Mouse (Mus musculus) neural tube, embryonic 12.5 days (tissue): ENCODE measurements at regions not wholly inside any gene's neighbourhood (a gene's known extent, or its start where the extent isn't known, plus 50 kb on each side); places are given as distances from the start of the nearest gene placed in this dataset.

Source experiments
- ATAC-seq: fragments of 200-750 bp; cut with Nextera tagmentation; 2 replicates; pipeline ENCODE4 v1.8.0; 2017; ENCODE audit warnings: low read depth, mild to moderate bottlenecking, moderate TSS enrichment, moderate library complexity; ENCODE audit not compliant: low FRiP score
- H3K27ac ChIP-seq: fragments of 300-500 bp; sonication (generic); 2 replicates; pipeline ENCODE4 v1.5.1; 2016
- H3K27me3 ChIP-seq: fragments of 300-500 bp; sonication (generic); replicated peaks from 2 replicates; pipeline ENCODE4 v1.6.1; 2016; ENCODE audit warnings: mild to moderate bottlenecking
- H3K36me3 ChIP-seq: fragments of 300-500 bp; sonication (generic); 2 replicates; pipeline ENCODE4 v1.6.1; 2016; ENCODE audit warnings: mild to moderate bottlenecking
- H3K4me1 ChIP-seq: fragments of 300-500 bp; sonication (generic); 2 replicates; pipeline ENCODE4 v1.6.1; 2016
- H3K4me2 ChIP-seq: fragments of 300-500 bp; sonication (generic); replicated peaks from 2 replicates; pipeline ENCODE4 v1.6.1; 2016; ENCODE audit warnings: mild to moderate bottlenecking
- H3K4me3 ChIP-seq: fragments of 300-500 bp; sonication (generic); 2 replicates; pipeline ENCODE4 v1.5.1; 2016
- H3K9ac ChIP-seq: fragments of 300-500 bp; sonication (generic); 2 replicates; pipeline ENCODE4 v1.6.1; 2016; ENCODE audit warnings: mild to moderate bottlenecking
- H3K9me3 ChIP-seq: fragments of 300-500 bp; sonication (generic); 2 replicates; pipeline ENCODE4 v1.6.1; 2016; ENCODE audit warnings: mild to moderate bottlenecking
- WGBS: fragments of 180-500 bp; shearing (Covaris S2); methylation state at CpG from one replicate; pipeline ENCODE4 v1.1.7; 2016; 5-methylcytosine and 5-hydroxymethylcytosine counted together

- 68% methylated on average over 2 of the region's 2 CpGs for WGBS
- no peaks in the 10 kb centered on the region for H3K27me3 ChIP-seq
- H3K4me1 ChIP-seq = no peaks in the 10 kb centered on the region
- no peaks in the 10 kb centered on the region for H3K9me3 ChIP-seq
- no peak overlapping the region for H3K9ac ChIP-seq
- no peak overlapping the region for H3K27ac ChIP-seq
- H3K36me3 ChIP-seq = no peaks in the 10 kb centered on the region
- no peak for ATAC-seq
- H3K4me3 ChIP-seq = no peak overlapping the region
- no peak overlapping the region for H3K4me2 ChIP-seq
Observed at GRCm38 (mm10) chr12:97218445-97218844, 1040.8 kb downstream of the Galc start.

DNA sequence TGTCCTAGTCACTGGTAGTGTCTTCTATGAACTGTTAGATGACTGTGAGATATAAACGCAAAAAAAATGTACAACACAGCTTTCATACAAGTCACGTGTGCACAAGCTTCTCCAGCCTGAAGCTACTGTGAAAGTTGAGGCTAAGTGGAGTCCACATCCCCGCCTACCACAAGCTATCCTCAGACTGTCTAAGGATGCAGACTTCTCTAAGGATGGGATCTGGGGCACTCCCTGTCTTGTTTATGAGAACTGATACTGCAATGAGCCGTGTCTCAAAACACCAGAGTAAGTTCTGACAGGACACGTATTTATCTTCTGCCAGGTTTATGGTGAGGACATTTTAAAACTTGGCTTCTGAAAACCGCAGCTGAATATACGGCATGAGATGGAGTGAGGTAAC lies 1041.7 kb downstream of the Galc start:
- H3K27ac ChIP-seq = no peak overlapping the region
- no peak overlapping the region for H3K9ac ChIP-seq
- no peak overlapping the region for H3K4me2 ChIP-seq
- 84% methylated on average over 7 of the region's 7 CpGs for WGBS
- H3K9me3 ChIP-seq = no peaks in the 10 kb centered on the region
- no peak for ATAC-seq
- no peak overlapping the region for H3K4me3 ChIP-seq
- no peaks in the 10 kb centered on the region for H3K27me3 ChIP-seq
- no peaks in the 10 kb centered on the region for H3K4me1 ChIP-seq
- H3K36me3 ChIP-seq = no peaks in the 10 kb centered on the region

- WGBS = 70% methylated on average over 3 of the region's 3 CpGs
- H3K4me3 ChIP-seq = no peak overlapping the region
- no peak for ATAC-seq
- H3K9ac ChIP-seq = no peak overlapping the region
- no peaks in the 10 kb centered on the region for H3K4me1 ChIP-seq
- H3K27ac ChIP-seq = no peak overlapping the region
- H3K27me3 ChIP-seq = no peaks in the 10 kb centered on the region
- H3K9me3 ChIP-seq = no peaks in the 10 kb centered on the region
- H3K4me2 ChIP-seq = no peak overlapping the region
- no peaks in the 10 kb centered on the region for H3K36me3 ChIP-seq
Observed at GRCm38 (mm10) chr12:97203636-97204389, 1055.4 kb downstream of the Galc start.

- no peak overlapping the region for H3K9ac ChIP-seq
- H3K27me3 ChIP-seq = no peaks in the 10 kb centered on the region
Observed at GRCm38 (mm10) chr12:97161853-97162252, 1097.4 kb downstream of the Galc start.

DNA sequence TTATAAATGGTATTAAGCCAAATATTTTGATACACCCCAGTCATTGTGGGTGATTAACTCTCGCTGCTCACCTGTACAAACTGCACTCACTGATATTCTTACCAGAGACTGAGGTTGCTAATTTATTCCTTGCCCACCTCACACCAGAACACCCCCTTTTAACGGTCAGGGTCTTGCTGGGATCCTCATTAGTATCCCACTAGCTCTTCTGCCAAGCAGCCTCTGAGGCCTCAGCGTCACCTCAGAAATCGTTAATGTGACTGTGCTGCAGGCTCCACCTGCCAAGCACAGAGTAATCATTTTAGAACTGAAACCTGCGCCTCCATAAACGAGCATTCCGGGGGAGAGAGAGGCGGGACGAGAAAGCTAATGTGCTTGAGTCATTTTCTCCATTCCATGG lies 1097.8 kb downstream of the Galc start:
- Histone ChIP-seq H3K36me3 (no peaks in the 10 kb centered on the region), H3K27me3 (no peaks in the 10 kb centered on the region), H3K4me1 (no peaks in the 10 kb centered on the region), H3K4me3 (no peak overlapping the region), H3K27ac (no peak overlapping the region), H3K9ac (no peak overlapping the region), H3K9me3 (no peaks in the 10 kb centered on the region), H3K4me2 (no peak overlapping the region)
- no peak for ATAC-seq
- 79% methylated on average over 9 of the region's 9 CpGs for WGBS

More at GRCm38 (mm10) chr12:97161853-97162252, 1097.4 kb downstream of the Galc start:
- no peak overlapping the region for H3K4me3 ChIP-seq
- no peak for ATAC-seq
- no peaks in the 10 kb centered on the region for H3K9me3 ChIP-seq
- H3K4me2 ChIP-seq = no peak overlapping the region
- H3K27ac ChIP-seq = no peak overlapping the region
- H3K36me3 ChIP-seq = no peaks in the 10 kb centered on the region
- no peaks in the 10 kb centered on the region for H3K4me1 ChIP-seq

DNA sequence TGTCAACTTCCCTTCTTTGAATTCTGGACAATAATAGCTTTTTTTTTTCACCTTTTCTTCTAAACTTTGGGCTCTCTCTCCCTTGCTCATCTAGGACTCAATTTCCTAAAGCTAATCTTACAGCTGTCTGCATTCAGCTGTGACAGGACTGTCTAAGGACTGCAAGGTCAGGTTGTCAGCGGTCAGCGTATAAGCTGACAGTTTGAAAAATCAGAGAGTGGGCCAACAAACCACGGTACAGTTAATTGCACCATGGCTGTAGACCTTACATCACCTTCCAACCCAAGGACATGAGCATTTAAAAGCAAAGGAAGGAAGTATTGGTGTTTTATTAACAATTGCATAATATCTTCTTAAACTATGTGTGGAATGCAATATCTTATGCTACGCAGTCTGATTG lies 1100.9 kb downstream of the Galc start:
- Histone ChIP-seq H3K9ac (no peak overlapping the region), H3K9me3 (no peaks in the 10 kb centered on the region), H3K36me3 (no peaks in the 10 kb centered on the region), H3K4me1 (no peaks in the 10 kb centered on the region), H3K27ac (no peak overlapping the region), H3K27me3 (no peaks in the 10 kb centered on the region), H3K4me2 (no peak overlapping the region), H3K4me3 (no peak overlapping the region)
- 75% methylated on average over 4 of the region's 4 CpGs for WGBS
- ATAC-seq = no peak

DNA sequence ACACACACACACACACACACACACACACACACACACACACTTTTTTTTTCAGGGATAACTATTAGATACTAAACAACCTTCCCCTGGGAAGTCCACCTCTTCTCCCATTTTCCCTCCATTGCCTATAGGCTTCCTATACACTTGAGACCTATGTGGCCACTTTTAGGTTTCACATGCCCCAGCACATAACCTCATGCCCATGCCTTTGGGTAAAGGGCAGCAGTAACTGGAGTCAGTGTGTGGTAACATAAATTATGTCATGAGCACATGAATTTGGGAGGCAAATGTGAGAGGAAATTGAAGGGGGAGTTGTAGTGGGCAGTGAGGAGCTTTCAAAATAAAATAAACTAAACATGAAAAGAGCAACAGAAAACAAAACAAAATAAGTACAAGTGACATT lies 1101.5 kb downstream of the Galc start:
- no peak overlapping the region for H3K4me3 ChIP-seq
- H3K27ac ChIP-seq = no peak overlapping the region
- H3K27me3 ChIP-seq = no peaks in the 10 kb centered on the region
- no peaks in the 10 kb centered on the region for H3K9me3 ChIP-seq
- no peak for ATAC-seq
- no peak overlapping the region for H3K9ac ChIP-seq
- H3K36me3 ChIP-seq = no peaks in the 10 kb centered on the region
- no peak overlapping the region for H3K4me2 ChIP-seq
- H3K4me1 ChIP-seq = no peaks in the 10 kb centered on the region

- Histone ChIP-seq H3K9me3 (no peaks in the 10 kb centered on the region), H3K27ac (no peak overlapping the region), H3K4me2 (no peak overlapping the region), H3K4me1 (no peaks in the 10 kb centered on the region), H3K4me3 (no peak overlapping the region), H3K27me3 (no peaks in the 10 kb centered on the region), H3K9ac (no peak overlapping the region), H3K36me3 (no peaks in the 10 kb centered on the region)
- ATAC-seq = no peak
- 67% methylated on average over 3 of the region's 3 CpGs for WGBS
Observed at GRCm38 (mm10) chr12:97156499-97157110, 1102.7 kb downstream of the Galc start.

DNA sequence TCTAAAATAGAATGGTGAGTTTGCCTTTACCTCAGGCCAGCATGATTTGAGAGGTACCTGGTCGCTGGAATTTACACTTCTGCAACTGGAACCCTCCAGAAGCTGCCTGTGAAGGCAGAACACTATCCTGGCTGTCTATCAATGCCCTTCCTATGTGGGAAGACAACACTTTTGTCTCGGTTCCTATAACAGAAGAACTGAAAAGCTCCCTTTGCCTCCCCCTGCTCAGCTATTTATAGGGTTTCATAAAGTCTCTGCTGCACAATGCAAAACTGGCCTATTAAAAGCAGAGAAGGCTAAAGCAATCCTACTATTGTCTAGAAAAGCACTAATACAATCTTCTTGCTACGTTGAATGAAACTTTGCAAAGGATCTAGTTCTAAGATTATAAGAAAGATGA lies 1116.5 kb downstream of the Galc start:
- Histone ChIP-seq H3K4me3 (no peak overlapping the region), H3K4me1 (no peaks in the 10 kb centered on the region), H3K4me2 (no peak overlapping the region), H3K9me3 (no peaks in the 10 kb centered on the region), H3K27ac (no peak overlapping the region), H3K36me3 (no peaks in the 10 kb centered on the region), H3K27me3 (no peaks in the 10 kb centered on the region), H3K9ac (no peak overlapping the region)
- WGBS = 62% methylated on average over 3 of the region's 3 CpGs
- ATAC-seq = no peak

DNA sequence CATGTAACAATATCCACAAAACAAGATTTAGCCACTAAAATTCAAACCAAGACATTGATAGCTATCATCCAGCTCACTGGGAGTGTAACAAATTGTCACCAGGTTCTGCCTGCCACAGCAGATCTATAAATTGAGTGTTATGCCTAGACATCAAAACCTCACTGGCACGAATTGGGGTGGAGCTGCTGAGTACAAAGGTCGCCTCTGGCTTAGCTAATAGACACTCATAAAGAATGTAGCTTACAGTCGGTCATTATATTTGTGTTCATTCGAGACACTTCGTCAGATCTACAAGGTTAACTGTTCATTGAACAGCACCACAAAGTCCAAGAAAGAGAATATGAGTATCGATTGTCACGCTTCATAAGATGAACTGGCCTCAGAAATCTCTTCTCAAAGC lies 1121.3 kb downstream of the Galc start:
- Histone ChIP-seq H3K9me3 (no peaks in the 10 kb centered on the region), H3K4me2 (no peak overlapping the region)

DNA sequence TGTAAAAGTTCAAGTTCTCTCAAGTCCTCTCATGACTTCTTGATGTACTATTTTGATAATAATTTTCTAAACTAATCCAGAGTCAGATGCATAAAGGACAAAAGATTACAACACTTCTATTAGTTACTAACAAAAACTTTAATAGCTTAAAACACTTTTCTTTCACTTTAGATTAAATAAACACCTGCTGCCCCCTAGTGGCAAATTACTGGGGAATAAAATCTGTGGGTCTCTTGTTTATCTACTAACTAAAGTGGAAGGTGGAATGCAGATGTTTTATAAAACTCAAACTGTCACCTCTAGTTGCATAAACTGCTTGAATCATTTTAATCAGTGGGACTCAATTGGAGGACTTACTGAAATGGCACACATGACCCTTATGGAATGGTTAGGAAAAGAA lies 1129.0 kb downstream of the Galc start:
- ATAC-seq = no peak
- Histone ChIP-seq H3K4me3 (no peak overlapping the region), H3K27me3 (no peaks in the 10 kb centered on the region), H3K36me3 (no peaks in the 10 kb centered on the region), H3K9ac (no peak overlapping the region), H3K4me2 (no peak overlapping the region), H3K9me3 (no peaks in the 10 kb centered on the region), H3K4me1 (no peaks in the 10 kb centered on the region), H3K27ac (no peak overlapping the region)

More for the DNA sequence above, 1121.3 kb downstream of the Galc start:
- WGBS = 74% methylated on average over 7 of the region's 7 CpGs
- no peak for ATAC-seq
- Histone ChIP-seq H3K9ac (no peak overlapping the region), H3K27me3 (no peaks in the 10 kb centered on the region), H3K36me3 (no peaks in the 10 kb centered on the region), H3K4me3 (no peak overlapping the region), H3K27ac (no peak overlapping the region), H3K4me1 (no peaks in the 10 kb centered on the region)

- H3K9me3 ChIP-seq = no peaks in the 10 kb centered on the region
- no peaks in the 10 kb centered on the region for H3K36me3 ChIP-seq
- H3K4me3 ChIP-seq = no peak overlapping the region
- H3K27ac ChIP-seq = no peak overlapping the region
- ATAC-seq = no peak; the same call in 1 of the 2 replicates
- H3K4me2 ChIP-seq = no peak overlapping the region
- H3K9ac ChIP-seq = no peak overlapping the region
- no peaks in the 10 kb centered on the region for H3K27me3 ChIP-seq
- H3K4me1 ChIP-seq = no peaks in the 10 kb centered on the region
- 59% methylated on average over 2 of the region's 2 CpGs for WGBS
Observed at GRCm38 (mm10) chr12:97090577-97091214, 1168.6 kb downstream of the Galc start.
